Mouse (Mus musculus) activated CD4-positive, CD25-positive, alpha-beta regulatory T cell (primary cell): ENCODE data around the gene Fsd2. TPM values are rescaled to one million over a fixed set of nuclear protein-coding genes. Genes with fewer than 3 reads are reported as not detected.

Source experiments
- polyA plus RNA-seq, 2 experiments: library from polyadenylated mRNA; unstranded; fragments of 100-300 nt; shearing (Covaris generic); gene quantifications; one replicate each; pipeline ENCODE4 v1.2.1; 2017

Fsd2 gene
- 1 to 10 TPM; 2.3 to 4.6 TPM for polyA plus RNA-seq

DNA sequence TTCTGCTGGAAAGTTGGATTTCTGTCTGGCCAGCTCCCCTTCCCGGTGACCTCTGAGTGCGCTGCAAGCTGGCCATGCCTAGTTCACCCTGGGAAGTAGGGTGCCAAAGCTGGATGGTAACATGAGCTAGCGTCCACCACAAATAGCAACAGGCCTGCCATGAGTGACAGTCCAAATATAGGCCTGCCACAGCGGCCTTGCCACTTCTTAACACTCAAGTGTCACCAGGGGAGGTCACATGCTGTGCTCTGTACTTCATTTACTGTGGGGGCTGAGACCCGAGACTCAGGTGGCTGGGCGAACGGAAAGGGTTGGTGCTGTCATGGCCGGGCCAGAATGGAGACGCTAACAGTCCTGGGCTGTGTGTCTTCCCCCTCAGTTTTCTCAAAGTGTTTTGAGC lies at the start of gene Fsd2:
Gene Fsd2 (minus strand): TSS at position 53 of the 400 bp plus-strand sequence.

GRCm38 (mm10) chr7:81571108-81571940 lies 4.6 kb upstream of the Fsd2 start, which contains the start of gene Whamm:
Gene Whamm (plus strand): TSS chr7:81571266.

DNA sequence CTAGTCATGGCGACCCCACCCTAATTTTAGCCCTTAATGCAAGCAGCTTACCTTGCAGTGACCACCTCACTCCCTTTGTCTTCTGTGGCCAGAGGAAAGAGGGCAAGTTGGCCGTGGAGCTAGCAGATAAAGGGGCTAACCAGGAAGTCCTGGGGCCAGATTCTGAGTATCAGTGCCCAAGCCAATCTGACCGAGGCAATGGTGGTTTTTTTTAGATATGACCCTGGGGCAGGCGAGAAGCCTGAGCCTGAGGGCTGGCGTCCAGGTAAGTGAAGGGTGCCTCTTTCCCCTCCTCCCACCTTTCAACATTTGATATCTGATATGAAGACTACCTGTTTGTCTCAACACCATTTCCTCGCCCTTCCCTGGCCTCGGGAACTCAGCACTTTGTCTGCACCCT lies 68.6 kb downstream of the Fsd2 start, which contains the start of gene BC048679:
Gene BC048679 (minus strand): TSS at position 101 of the 400 bp plus-strand sequence.

DNA sequence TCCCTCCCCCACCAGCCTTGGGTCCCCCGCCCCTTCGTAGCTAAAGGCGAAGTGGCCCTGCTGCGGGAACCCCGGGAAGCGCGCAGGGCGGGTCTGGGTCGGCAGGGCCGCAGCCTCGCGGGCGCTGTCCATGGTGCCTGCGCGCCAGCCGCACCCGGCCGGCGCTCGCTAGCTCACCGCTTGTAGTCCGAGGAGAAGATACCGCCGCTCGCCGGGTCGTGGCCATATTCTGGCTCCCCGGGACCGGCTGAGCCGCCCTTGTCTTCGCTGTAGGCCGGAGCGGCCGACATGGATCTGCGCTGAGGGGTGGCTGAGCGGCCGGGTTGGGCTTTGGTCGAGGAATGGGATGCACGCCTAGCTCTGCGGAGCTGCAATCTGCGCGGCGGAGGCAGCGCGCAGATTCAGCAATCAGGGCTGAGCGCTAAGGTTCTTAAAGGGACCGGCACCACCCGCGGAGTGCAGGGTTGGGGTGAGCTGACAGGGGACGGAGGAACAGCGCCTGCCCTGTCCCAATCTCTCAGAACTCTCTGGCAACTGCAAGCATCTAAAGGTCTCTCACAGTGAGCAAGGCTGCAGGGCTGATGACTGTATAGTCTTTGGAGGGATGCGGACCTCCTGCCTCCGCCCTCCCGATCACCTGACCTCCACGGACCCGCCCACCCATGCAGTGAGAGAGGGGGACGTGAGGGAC lies 73.3 kb downstream of the Fsd2 start, which contains the start of gene Ap3b2:
Gene Ap3b2 (minus strand): TSS at position 595 of the 691 bp plus-strand sequence.

Other genes starting within 250 kb of the Fsd2 start
- 100 to 1,000 TPM; 534 to 905 TPM for gene Rps17, start 221.7 kb downstream of the Fsd2 start, polyA plus RNA-seq
- gene Cpeb1, start 111.5 kb downstream of the Fsd2 start, polyA plus RNA-seq, result under 1 TPM in 1 of 2 experiments, not detected in 1; 0.60 TPM
- gene Ap3b2, start 73.0 kb downstream of the Fsd2 start, polyA plus RNA-seq, result under 1 TPM in 1 of 2 experiments, not detected in 1; 0.09 TPM
- not detected for gene BC048679, start 68.7 kb downstream of the Fsd2 start, polyA plus RNA-seq
- gene Whamm, start 4.3 kb upstream of the Fsd2 start, polyA plus RNA-seq, result 10 to 100 TPM; 28.6 to 33.6 TPM
- gene Homer2, start 140.6 kb upstream of the Fsd2 start, polyA plus RNA-seq, result 1 to 10 TPM in 1 of 2 experiments, not detected in 1; 2.4 TPM
- 100 to 1,000 TPM; 150 to 151 TPM for gene Ramac, start 196.0 kb upstream of the Fsd2 start, polyA plus RNA-seq
- 10 to 100 TPM; 57.9 to 69.9 TPM for gene 3110040N11Rik, start 222.5 kb upstream of the Fsd2 start, polyA plus RNA-seq